Mouse (Mus musculus): Measurements from ENCODE around the gene Arhgef10l.

DNA sequence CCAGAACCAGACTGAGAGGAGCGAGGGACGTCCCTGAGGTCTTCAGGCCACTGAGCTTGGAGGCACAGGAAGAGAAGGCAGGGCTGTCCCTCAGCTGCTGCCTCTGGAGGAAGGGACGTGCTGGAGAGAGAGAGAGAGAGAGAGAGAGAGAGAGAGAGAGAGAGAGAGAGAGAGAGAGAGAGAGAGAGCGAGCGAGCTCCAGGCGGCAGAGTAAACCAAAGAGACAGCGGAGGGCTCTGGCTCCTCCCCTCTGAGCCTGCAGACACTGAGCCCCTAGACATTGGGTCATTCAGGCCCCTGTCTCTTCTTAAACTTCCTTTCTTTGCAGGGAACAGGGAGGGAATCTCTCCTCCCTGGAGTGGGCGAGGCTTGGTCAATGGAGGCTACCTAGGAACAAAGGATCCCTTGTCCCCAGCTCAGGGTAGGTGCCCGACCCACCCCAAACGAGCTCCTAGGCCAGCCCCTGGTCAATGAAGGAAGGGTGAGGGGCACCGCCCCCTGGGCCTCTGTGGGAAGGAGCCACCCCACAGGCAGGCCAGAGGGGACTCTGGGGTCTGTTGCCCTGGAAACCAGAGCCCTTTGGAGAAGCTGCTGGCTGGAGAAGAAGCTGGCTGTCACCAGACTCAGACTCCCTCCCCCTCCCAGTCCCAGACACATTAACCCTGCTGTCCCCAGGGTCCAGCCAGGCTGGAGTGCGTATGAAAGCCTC is 41.2 kb downstream of the Arhgef10l start:
- TF ChIP-seq POLR2A (IDR thresholded peaks at IDR 0.05; ENCODE audit: borderline replicate concordance, insufficient read depth, low read length) (no peak), CTCF (IDR thresholded peaks at IDR 0.05; ENCODE audit: borderline replicate concordance, insufficient read depth, low read depth, low read length) (no peak)
